10 mouse cellular contexts compared by ENCODE assay signal in genomic region chr1:127306024-127306771, GRCm38 (mm10).
DNase-seq lines count a peak whose midpoint lies in the region; ATAC-seq and TF ChIP-seq lines count a peak whose summit lies in the region.
"Had no signal": no experiment of that assay in that cellular context is flagged by ENCODE, and none has a peak within 500 bp of the region (broad histone marks: within the 10 kb centered on the region; RNA-seq: fewer than 3 reads in every experiment).

No protein-coding gene starts in this region.

- H3K27me3 ChIP-seq in thymus, adult 2 months (ENCODE audit: control insufficient read depth, insufficient read depth, low read length), result no peaks in the 10 kb centered on the region
- no peaks in the 10 kb centered on the region for H3K27me3 ChIP-seq in MEL (ENCODE audit: control insufficient read depth in 1 of 2, insufficient read depth in 2 of 2, low read length in 2 of 2)
- H3K27me3 ChIP-seq in midbrain, postnatal 0 days (ENCODE audit: insufficient read depth, low read length), result no peaks in the 10 kb centered on the region
- no peaks in the 10 kb centered on the region for H3K27me3 ChIP-seq in heart, embryonic 12.5 days (replicated peaks)
- H3K27me3 ChIP-seq: limb, embryonic 13.5 days had no signal

- H3K4me2 ChIP-seq in midbrain, postnatal 0 days (ENCODE audit: low read depth, low read length, poor library complexity, severe bottlenecking), result no peak overlapping the region
- no peak overlapping the region for H3K4me2 ChIP-seq in heart, embryonic 12.5 days
- H3K4me2 ChIP-seq: limb, embryonic 13.5 days had no signal

- peaks cover 74% of the 10 kb centered on the region for H3K4me1 ChIP-seq in thymus, adult 2 months (replicated peaks; ENCODE audit: control insufficient read depth, insufficient read depth, low read length)
- H3K4me1 ChIP-seq in MEL (ENCODE audit: control insufficient read depth in 1 of 2, insufficient read depth in 2 of 2, low read length in 2 of 2), result peaks cover 81 to 84% of the 10 kb centered on the region in 2 experiments
- H3K4me1 ChIP-seq in midbrain, postnatal 0 days (ENCODE audit: insufficient read depth, low read length), result no peaks in the 10 kb centered on the region
- H3K4me1 ChIP-seq in heart, embryonic 12.5 days (replicated peaks), result peaks cover 22% of the 10 kb centered on the region
- H3K4me1 ChIP-seq: limb, embryonic 13.5 days had no signal

- WGBS in thymus, adult 2 months, result 19% methylated on average over 20 of the region's 20 CpGs
- 87% methylated on average over 20 of the region's 20 CpGs for WGBS in midbrain, postnatal 0 days
- 84% methylated on average over 20 of the region's 20 CpGs for WGBS in heart, embryonic 12.5 days

- TF ChIP-seq POLR2A in thymus, adult 2 months (IDR thresholded peaks at IDR 0.05; ENCODE audit: control insufficient read depth, extremely low read depth, insufficient read depth, low read length, poor library complexity), result no peak
- TF ChIP-seq POLR2A in MEL (IDR thresholded peaks at IDR 0.05; ENCODE audit: control insufficient read depth in 1 of 2, insufficient read depth in 1 of 2, low read depth in 1 of 2, low read length in 2 of 2, poor library complexity in 1 of 2), result no peak

- H3K36me3 ChIP-seq in thymus, adult 2 months (ENCODE audit: control insufficient read depth, insufficient read depth, low read length), result no peaks in the 10 kb centered on the region
- peaks cover 2 to 83% of the 10 kb centered on the region in 2 experiments for H3K36me3 ChIP-seq in MEL (ENCODE audit: control insufficient read depth in 1 of 2, insufficient read depth in 2 of 2, low read length in 2 of 2)
- no peaks in the 10 kb centered on the region for H3K36me3 ChIP-seq in midbrain, postnatal 0 days (ENCODE audit: insufficient read depth, low read length)
- peaks cover 6% of the 10 kb centered on the region; the same call in 1 of the 2 replicates for H3K36me3 ChIP-seq in heart, embryonic 12.5 days
- H3K36me3 ChIP-seq: limb, embryonic 13.5 days had no signal

- TF ChIP-seq CTCF in thymus, adult 2 months (IDR thresholded peaks at IDR 0.05; ENCODE audit: borderline replicate concordance, control insufficient read depth, extremely low read depth, insufficient read depth, low read length, poor library complexity), result no peak
- TF ChIP-seq CTCF in MEL (IDR thresholded peaks at IDR 0.05 in 2 of 3, conservative IDR thresholded peaks at IDR 0.05 in 1 of 3; ENCODE audit: control insufficient read depth in 1 of 3, insufficient read depth in 1 of 3, low read depth in 2 of 3, low read length in 3 of 3, poor library complexity in 1 of 3, severe bottlenecking in 1 of 3), result no peak
- TF ChIP-seq CTCF in midbrain, postnatal 0 days (IDR thresholded peaks at IDR 0.05), result no peak

- TF ChIP-seq RAD21 in MEL (IDR thresholded peaks at IDR 0.05; ENCODE audit: low read depth, low read length), result no peak

- peak overlapping the region; percentile 74 for H3K27ac ChIP-seq in thymus, adult 2 months (ENCODE audit: control insufficient read depth, insufficient read depth, low read length)
- H3K27ac ChIP-seq in MEL (ENCODE audit: control insufficient read depth, low read depth, low read length), result peak overlapping the region; percentile 59; the same call in 1 of the 2 replicates
- no peak overlapping the region for H3K27ac ChIP-seq in midbrain, postnatal 0 days (ENCODE audit: low read depth, low read length)
- H3K27ac ChIP-seq in heart, embryonic 12.5 days (ENCODE audit: poor library complexity, severe bottlenecking), result no peak overlapping the region
- H3K27ac ChIP-seq: limb, embryonic 13.5 days had no signal

- no peaks in the 10 kb centered on the region for H3K9me3 ChIP-seq in MEL (replicated peaks; ENCODE audit: insufficient read depth, low read length)
- no peaks in the 10 kb centered on the region for H3K9me3 ChIP-seq in midbrain, postnatal 0 days (ENCODE audit: low read length)
- H3K9me3 ChIP-seq in heart, embryonic 12.5 days (replicated peaks), result no peaks in the 10 kb centered on the region
- H3K9me3 ChIP-seq: limb, embryonic 13.5 days had no signal

- H3K4me3 ChIP-seq in thymus, adult 2 months (ENCODE audit: control insufficient read depth, insufficient read depth, low read length), result peak overlapping the region; percentile 13
- H3K4me3 ChIP-seq in MEL (ENCODE audit: control insufficient read depth in 1 of 2, insufficient read depth in 1 of 2, low read depth in 2 of 2, low read length in 2 of 2), result no peak overlapping the region
- H3K4me3 ChIP-seq in midbrain, postnatal 0 days (ENCODE audit: low read depth, low read length), result no peak overlapping the region
- no peak overlapping the region for H3K4me3 ChIP-seq in heart, embryonic 12.5 days
- H3K4me3 ChIP-seq: limb, embryonic 13.5 days had no signal

- peak; percentile 4 for ATAC-seq in granulocyte monocyte progenitor cell, adult 5-6 weeks (replicated peaks; ENCODE audit: poor library complexity, severe bottlenecking)
- ATAC-seq in midbrain, postnatal 0 days (ENCODE audit: low FRiP score), result no peak
- no peak for ATAC-seq in heart, embryonic 12.5 days (ENCODE audit: insufficient number of reproducible peaks, low FRiP score)
- ATAC-seq: midbrain, embryonic 16.5 days had no signal

- TF ChIP-seq EP300 in MEL (IDR thresholded peaks at IDR 0.05; ENCODE audit: low read depth in 1 of 2, low read length in 2 of 2), result peak; percentile 26 to 30; a peak in 1 of 4 replicates

- peaks cover 11% of the 10 kb centered on the region for H3K79me2 ChIP-seq in MEL (ENCODE audit: control insufficient read depth, insufficient read depth, low read length, poor library complexity)

- no peak for DNase-seq in thymus, adult 2 months
- DNase-seq in thymus, adult 18-20 months, result no peak
- DNase-seq in MEL (ENCODE audit: low read depth, low spot score), result peak; percentile 63
- DNase-seq in telencephalon, adult 2 months (ENCODE audit: low read depth, low spot score), result peak; percentile 32
- DNase-seq in midbrain, postnatal 0 days (ENCODE audit: low spot score), result no peak
- DNase-seq: gastrocnemius, postnatal 10 days had no signal

- H3K9ac ChIP-seq in MEL (ENCODE audit: control insufficient read depth, low read depth, low read length, poor library complexity, severe bottlenecking), result no peak overlapping the region; the same call in 1 of the 2 replicates
- H3K9ac ChIP-seq in midbrain, postnatal 0 days (replicated peaks; ENCODE audit: low read length, poor library complexity, severe bottlenecking), result no peak overlapping the region
- H3K9ac ChIP-seq in heart, embryonic 12.5 days, result no peak overlapping the region
- H3K9ac ChIP-seq: limb, embryonic 13.5 days had no signal

TF ChIP-seq in MEL, 35 proteins besides CTCF, POLR2A, EP300 and RAD21:
- TF ChIP-seq KAT2A (conservative IDR thresholded peaks at IDR 0.05; ENCODE audit: low read depth, low read length) (no peak), JUND (IDR thresholded peaks at IDR 0.05; ENCODE audit: low read depth, low read length) (no peak), ETS1 (IDR thresholded peaks at IDR 0.05; ENCODE audit: low read depth, low read length) (peak; percentile 85), MXI1 (IDR thresholded peaks at IDR 0.05; ENCODE audit: low read depth, low read length) (peak; percentile 88), ZNF384 (IDR thresholded peaks at IDR 0.05; ENCODE audit: low read depth, low read length) (peak; percentile 94), MAFK (IDR thresholded peaks at IDR 0.05; ENCODE audit: borderline replicate concordance, low read depth, low read length) (peak; percentile 100), SIN3A (IDR thresholded peaks at IDR 0.05; ENCODE audit: low read length) (peak; percentile 73)

Comparison
In these comparisons a context has a peak if more than half of its experiments do, and no peak if none do; other contexts are left out.
1. DNase-seq: peak in MEL (single experiment) and telencephalon, adult 2 months (single experiment); none in thymus, adult 2 months (single experiment), thymus, adult 18-20 months (0 of 2) and midbrain, postnatal 0 days (single experiment).
2. H3K27ac ChIP-seq: peak in thymus, adult 2 months (single experiment) and MEL (single experiment); none in midbrain, postnatal 0 days (single experiment) and heart, embryonic 12.5 days (single experiment).